In the genomic region with DNA sequence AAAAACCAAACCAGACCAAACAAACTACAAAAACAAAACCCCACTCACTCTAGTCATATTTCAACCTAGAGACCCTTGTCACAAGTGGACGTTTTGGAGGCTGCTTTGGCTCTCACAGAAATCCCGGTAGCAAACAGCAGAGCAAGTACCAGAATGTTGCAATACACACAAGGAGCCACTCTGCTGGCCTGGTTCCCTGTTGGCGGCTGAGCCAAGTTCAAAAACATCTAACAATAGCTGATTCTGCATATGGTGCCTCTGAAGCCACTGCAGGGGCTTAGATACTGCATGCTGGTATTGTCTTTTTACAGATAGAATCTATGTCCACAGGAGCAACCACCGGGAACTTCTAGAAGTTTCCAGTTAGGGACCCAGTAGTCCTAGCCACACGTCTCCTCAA, we compare ENCODE assay signal across 10 mouse cellular contexts.
A peak's percentile ranks its signal among the peaks of the same experiment; 100 is the strongest.
DNase-seq lines count a peak whose midpoint lies in the region; ATAC-seq lines count a peak whose summit lies in the region.
"Had no signal": no experiment of that assay in that cellular context is flagged by ENCODE, and none has a peak within 500 bp of the region (broad histone marks: within the 10 kb centered on the region; RNA-seq: fewer than 3 reads in every experiment).

No protein-coding gene starts in this region.

- no peaks in the 10 kb centered on the region for H3K9me3 ChIP-seq in forebrain, embryonic 13.5 days (replicated peaks)

- peak; percentile 50 for ATAC-seq in forebrain, embryonic 13.5 days
- ATAC-seq in erythroblast, adult 5-6 weeks (replicated peaks; ENCODE audit: low FRiP score, poor library complexity, severe bottlenecking): no peak

- no peak overlapping the region for H3K4me3 ChIP-seq in forebrain, embryonic 13.5 days
- H3K4me3 ChIP-seq: embryonic facial prominence, embryonic 15.5 days had no signal

- H3K27ac ChIP-seq in forebrain, embryonic 13.5 days: peak overlapping the region; percentile 53
- H3K27ac ChIP-seq: embryonic facial prominence, embryonic 15.5 days; liver, embryonic 14.5 days had no signal

- peaks cover 6% of the 10 kb centered on the region for H3K27me3 ChIP-seq in forebrain, embryonic 13.5 days
- H3K27me3 ChIP-seq: embryonic facial prominence, embryonic 15.5 days had no signal

- H3K4me1 ChIP-seq in forebrain, embryonic 13.5 days: peaks cover 42% of the 10 kb centered on the region
- H3K4me1 ChIP-seq: embryonic facial prominence, embryonic 15.5 days had no signal

- H3K36me3 ChIP-seq in forebrain, embryonic 13.5 days (ENCODE audit: poor library complexity, severe bottlenecking): no peaks in the 10 kb centered on the region
- H3K36me3 ChIP-seq: embryonic facial prominence, embryonic 15.5 days had no signal

- WGBS in forebrain, embryonic 13.5 days: 40% methylated on average over 5 of the region's 5 CpGs

- DNase-seq in right cerebral cortex, adult 2 months (ENCODE audit: low spot score in 2 of 2): peak; percentile 16 to 28
- DNase-seq in right cerebral cortex, adult 18-20 months: no peak
- DNase-seq in layer of hippocampus, postnatal 36 days: peak; percentile 67 to 69
- DNase-seq in testis, postnatal 10 days (ENCODE audit: low spot score): peak; percentile 47
- no peak for DNase-seq in spleen, adult 12 weeks (ENCODE audit: low spot score)
- DNase-seq in spleen, postnatal 10 days (ENCODE audit: low spot score in 2 of 2): no peak

- H3K4me2 ChIP-seq in forebrain, embryonic 13.5 days: no peak overlapping the region
- H3K4me2 ChIP-seq: embryonic facial prominence, embryonic 15.5 days had no signal

- H3K9ac ChIP-seq in forebrain, embryonic 13.5 days: no peak overlapping the region
- H3K9ac ChIP-seq: embryonic facial prominence, embryonic 15.5 days; liver, embryonic 14.5 days had no signal

Comparison
In these comparisons a context has a peak if more than half of its experiments do, and no peak if none do; other contexts are left out.
1. DNase-seq: peak in right cerebral cortex, adult 2 months (2 of 2), layer of hippocampus, postnatal 36 days (2 of 2) and testis, postnatal 10 days (single experiment); none in right cerebral cortex, adult 18-20 months (single experiment), spleen, adult 12 weeks (single experiment) and spleen, postnatal 10 days (0 of 2).